Comparison of ENCODE assay signal across 8 mouse cellular contexts in the genomic region with DNA sequence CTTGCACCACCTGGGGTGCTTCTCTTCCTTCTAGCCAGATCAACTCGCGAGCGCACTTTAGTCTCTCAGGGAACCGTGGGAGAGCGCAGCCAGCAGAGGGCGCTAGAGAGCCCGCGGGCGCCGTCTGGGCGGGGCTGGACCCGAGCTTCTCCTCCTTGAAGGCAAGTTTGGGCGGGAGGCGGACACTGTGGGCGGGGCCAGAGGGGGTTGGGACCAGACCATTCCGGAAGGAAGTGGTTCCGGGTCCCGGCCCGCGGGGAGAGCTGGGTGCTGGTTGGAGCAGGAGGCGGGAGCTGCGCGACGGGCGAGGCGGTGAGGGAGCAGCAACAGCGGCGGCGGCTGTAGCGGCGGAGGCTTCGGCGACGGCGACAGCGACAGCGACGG. TPM values are rescaled to one million over a fixed set of nuclear protein-coding genes. Genes with fewer than 3 reads are reported as not detected.
DNase-seq lines count a peak whose midpoint lies in the region; ATAC-seq and TF ChIP-seq lines count a peak whose summit lies in the region.

No protein-coding gene starts in this region.

- peak overlapping the region; percentile 44 for H3K4me2 ChIP-seq in kidney, embryonic 14.5 days (replicated peaks; ENCODE audit: low read depth, low read length)
- peak overlapping the region; percentile 52 for H3K4me2 ChIP-seq in limb, embryonic 15.5 days

- peak overlapping the region; percentile 91 for H3K4me3 ChIP-seq in bone marrow macrophage, adult 2 months (ENCODE audit: insufficient read depth, low read length)
- peak overlapping the region; percentile 56 for H3K4me3 ChIP-seq in embryonic fibroblast, embryonic 13.5 days (ENCODE audit: insufficient read depth, low read length)
- H3K4me3 ChIP-seq in kidney, embryonic 14.5 days (ENCODE audit: low read length), result peak overlapping the region; percentile 60
- peak overlapping the region; percentile 60 for H3K4me3 ChIP-seq in limb, embryonic 15.5 days

- 30% methylated on average over 29 of the region's 38 CpGs for WGBS in kidney, embryonic 14.5 days
- 30% methylated on average over 38 of the region's 38 CpGs for WGBS in limb, embryonic 15.5 days

- H3K27ac ChIP-seq in bone marrow macrophage, adult 2 months (ENCODE audit: insufficient read depth, low read depth, low read length), result no peak overlapping the region
- H3K27ac ChIP-seq in embryonic fibroblast, embryonic 13.5 days (ENCODE audit: insufficient read depth, low read length), result peak overlapping the region; percentile 27; the same call in 1 of the 2 replicates
- peak overlapping the region; percentile 73 for H3K27ac ChIP-seq in kidney, embryonic 14.5 days (ENCODE audit: low read depth, low read length)
- H3K27ac ChIP-seq in limb, embryonic 15.5 days, result peak overlapping the region; percentile 81

- no peaks in the 10 kb centered on the region for H3K4me1 ChIP-seq in bone marrow macrophage, adult 2 months (ENCODE audit: control insufficient read depth, insufficient read depth, low read length)
- no peaks in the 10 kb centered on the region for H3K4me1 ChIP-seq in embryonic fibroblast, embryonic 13.5 days (ENCODE audit: control insufficient read depth, insufficient read depth, low read length)
- no peaks in the 10 kb centered on the region for H3K4me1 ChIP-seq in kidney, embryonic 14.5 days (ENCODE audit: control insufficient read depth, insufficient read depth, low read length)
- no peaks in the 10 kb centered on the region for H3K4me1 ChIP-seq in limb, embryonic 15.5 days

- TF ChIP-seq POLR2A in bone marrow macrophage, adult 2 months (IDR thresholded peaks at IDR 0.05; ENCODE audit: borderline replicate concordance, low read depth, low read length), result no peak
- TF ChIP-seq POLR2A in embryonic fibroblast, embryonic 13.5 days (IDR thresholded peaks at IDR 0.05; ENCODE audit: low read depth, low read length), result peak; percentile 65

- TF ChIP-seq CTCF in bone marrow macrophage, adult 2 months (IDR thresholded peaks at IDR 0.05; ENCODE audit: low read depth, low read length), result peak; percentile 40; the same call in 1 of the 2 replicates
- peak; percentile 42; the same call in 1 of the 2 replicates for TF ChIP-seq CTCF in embryonic fibroblast, embryonic 13.5 days (IDR thresholded peaks at IDR 0.05; ENCODE audit: borderline replicate concordance, insufficient read depth, low read length)

- H3K36me3 ChIP-seq in kidney, embryonic 14.5 days (ENCODE audit: control insufficient read depth, insufficient read depth, low read length), result no peaks in the 10 kb centered on the region
- H3K36me3 ChIP-seq in limb, embryonic 15.5 days, result no peaks in the 10 kb centered on the region

- peak overlapping the region; percentile 69 for H3K9ac ChIP-seq in kidney, embryonic 14.5 days (ENCODE audit: low read depth, low read length)
- peak overlapping the region; percentile 39 for H3K9ac ChIP-seq in limb, embryonic 15.5 days

- ATAC-seq in kidney, embryonic 14.5 days (ENCODE audit: low FRiP score, low TSS enrichment), result peak; percentile 99
- ATAC-seq in limb, embryonic 15.5 days (ENCODE audit: insufficient number of reproducible peaks, low FRiP score, low TSS enrichment, low read depth), result peak; percentile 98

- no peaks in the 10 kb centered on the region for H3K9me3 ChIP-seq in kidney, embryonic 14.5 days (ENCODE audit: control insufficient read depth, low read length)
- no peaks in the 10 kb centered on the region for H3K9me3 ChIP-seq in limb, embryonic 15.5 days

- DNase-seq in A20 (ENCODE audit: low read depth, low spot score), result peak; percentile 95
- peak; percentile 92 to 95 for DNase-seq in heart, adult 9 months (ENCODE audit: low spot score in 2 of 2)
- DNase-seq in monocyte, adult 2 months (ENCODE audit: low read depth in 1 of 2, low spot score in 2 of 2), result peak; percentile 92
- peak; percentile 95 to 96 for DNase-seq in spleen, postnatal 36 days (ENCODE audit: low spot score in 2 of 2)

- no peaks in the 10 kb centered on the region for H3K27me3 ChIP-seq in kidney, embryonic 14.5 days (ENCODE audit: control insufficient read depth, insufficient read depth, low read length)
- H3K27me3 ChIP-seq in limb, embryonic 15.5 days, result 0 out of 2 replicates have a peak, but pooled peaks cover 2% of the 10 kb centered on the region

RNA-seq across cellular contexts. Expression of gene Bclaf3, which starts 5.9 kb away (rescaled TPM):
- polyA plus RNA-seq in bone marrow macrophage, adult 2 months (2012; ENCODE audit: insufficient read depth, insufficient read length, missing spikeins), result 9.5 and 10.7 TPM in 2 replicates
- 17.6 and 24.5 TPM in 2 replicates for polyA plus RNA-seq in embryonic fibroblast, embryonic 13.5 days (2011; ENCODE audit: insufficient read length, low read depth, missing spikeins)
- 23.8 and 27.7 TPM in 2 replicates for polyA plus RNA-seq in kidney, embryonic 14.5 days (2014; fragmentation: Nextera tagmentation; extraction: Ambion mirVana)
- polyA plus RNA-seq in limb, embryonic 15.5 days (2015; fragmentation: Nextera tagmentation; extraction: Ambion mirVana), result 18.5 and 20.5 TPM in 2 replicates
